In genomic region chr15:99094631-99095270, GRCm38 (mm10) we compare ENCODE assay signal across 11 mouse cellular contexts. TPM values are rescaled to one million over a fixed set of nuclear protein-coding genes. Genes with fewer than 3 reads are reported as not detected.
DNase-seq lines count a peak whose midpoint lies in the region; ATAC-seq lines count a peak whose summit lies in the region.
"Had no signal": no experiment of that assay in that cellular context is flagged by ENCODE, and none has a peak within 500 bp of the region (broad histone marks: within the 10 kb centered on the region; RNA-seq: fewer than 3 reads in every experiment).

No protein-coding gene starts in this region.

- H3K27ac ChIP-seq in heart, embryonic 11.5 days (ENCODE audit: low read depth, low read length) = no peak overlapping the region
- H3K27ac ChIP-seq in intestine, embryonic 16.5 days (ENCODE audit: low read length) = no peak overlapping the region
- H3K27ac ChIP-seq: liver, embryonic 13.5 days had no signal

- no peak overlapping the region for H3K9ac ChIP-seq in heart, embryonic 11.5 days (ENCODE audit: low read depth, low read length)
- no peak overlapping the region for H3K9ac ChIP-seq in intestine, embryonic 16.5 days (ENCODE audit: low read depth, low read length)
- H3K9ac ChIP-seq: liver, embryonic 13.5 days had no signal

- 2% methylated on average over 27 of the region's 27 CpGs for WGBS in heart, embryonic 11.5 days (ENCODE audit: insufficient replicate concordance)
- WGBS in intestine, embryonic 16.5 days = 3% methylated on average over 27 of the region's 27 CpGs

- peaks cover 18% of the 10 kb centered on the region for H3K4me1 ChIP-seq in heart, embryonic 11.5 days (ENCODE audit: control insufficient read depth, insufficient read depth, low read length)
- peaks cover 62% of the 10 kb centered on the region for H3K4me1 ChIP-seq in megakaryocyte, embryonic 14.5 days
- peaks cover 34% of the 10 kb centered on the region for H3K4me1 ChIP-seq in intestine, embryonic 16.5 days (ENCODE audit: control insufficient read depth, insufficient read depth, low read length)

- peaks cover 89% of the 10 kb centered on the region for H3K27me3 ChIP-seq in heart, embryonic 11.5 days (ENCODE audit: control insufficient read depth, insufficient read depth, low read length)
- H3K27me3 ChIP-seq in megakaryocyte, embryonic 14.5 days (replicated peaks) = peaks cover 93% of the 10 kb centered on the region
- peaks cover 72% of the 10 kb centered on the region for H3K27me3 ChIP-seq in intestine, embryonic 16.5 days (replicated peaks; ENCODE audit: control insufficient read depth, insufficient read depth, low read length)

- H3K9me3 ChIP-seq in heart, embryonic 11.5 days (replicated peaks; ENCODE audit: control insufficient read depth, low read length) = no peaks in the 10 kb centered on the region
- no peaks in the 10 kb centered on the region for H3K9me3 ChIP-seq in megakaryocyte, embryonic 14.5 days
- no peaks in the 10 kb centered on the region for H3K9me3 ChIP-seq in intestine, embryonic 16.5 days (ENCODE audit: control insufficient read depth, low read length)
- H3K9me3 ChIP-seq: liver, embryonic 13.5 days had no signal

- no peaks in the 10 kb centered on the region for H3K36me3 ChIP-seq in heart, embryonic 11.5 days (ENCODE audit: control insufficient read depth, insufficient read depth, low read length)
- no peaks in the 10 kb centered on the region for H3K36me3 ChIP-seq in megakaryocyte, embryonic 14.5 days (replicated peaks; ENCODE audit: low read length)
- H3K36me3 ChIP-seq in intestine, embryonic 16.5 days (ENCODE audit: control insufficient read depth, insufficient read depth, low read length) = no peaks in the 10 kb centered on the region
- H3K36me3 ChIP-seq: liver, embryonic 13.5 days had no signal

- ATAC-seq in heart, embryonic 11.5 days (replicated peaks; ENCODE audit: insufficient number of reproducible peaks, low FRiP score, low TSS enrichment) = 0 out of 2 replicates have a peak, but pooled peaks have one; percentile 24
- ATAC-seq in megakaryocyte, adult 5-6 weeks (ENCODE audit: poor library complexity, severe bottlenecking) = no peak
- ATAC-seq in intestine, embryonic 16.5 days = no peak
- ATAC-seq in frontal cortex, adult (ENCODE audit: low TSS enrichment) = no peak

- H3K4me2 ChIP-seq in heart, embryonic 11.5 days = peak overlapping the region; percentile 16
- no peak overlapping the region for H3K4me2 ChIP-seq in intestine, embryonic 16.5 days (ENCODE audit: low read depth, low read length)

- no peak for DNase-seq in heart, adult 8-10 months (ENCODE audit: low spot score)
- peak; percentile 36 for DNase-seq in retina, embryonic 14.5 days (ENCODE audit: low spot score)
- DNase-seq in testis, postnatal 10 days (ENCODE audit: low spot score) = no peak
- DNase-seq: liver, embryonic 13.5 days had no signal

- 0 out of 2 replicates have a peak overlapping the region, but pooled peaks have one; percentile 14 for H3K4me3 ChIP-seq in heart, embryonic 11.5 days (ENCODE audit: low read depth, low read length)
- H3K4me3 ChIP-seq in megakaryocyte, embryonic 14.5 days (replicated peaks) = peak overlapping the region; percentile 48
- peak overlapping the region; percentile 9; the same call in 1 of the 2 replicates for H3K4me3 ChIP-seq in intestine, embryonic 16.5 days (ENCODE audit: low read length)
- H3K4me3 ChIP-seq: erythroblast, embryonic 14.5 days had no signal

RNA-seq across cellular contexts. Expression of gene Dnajc22, which starts 1.8 kb away (rescaled TPM):
- polyA plus RNA-seq in heart, embryonic 11.5 days (2014; fragmentation: Nextera tagmentation; extraction: Ambion mirVana) = 0.96 and 1.7 TPM in 2 replicates
- total RNA-seq in heart, adult 8-10 months (2022) = 1 to 10 TPM in 1 of 4 experiments, under 1 TPM in 3; 0.38 to 1.2 (median 0.91) TPM
- not detected in 2 replicates for polyA plus RNA-seq in megakaryocyte, embryonic 14.5 days (2012; ENCODE audit: insufficient read depth, low replicate concordance)
- total RNA-seq in megakaryocyte, adult 5-6 weeks (2015) = not detected in 2 replicates
- total RNA-seq in megakaryocyte, adult 5-6 weeks (2017) = 0.11 TPM in 1 of 2 replicates, not detected in the other
- polyA plus RNA-seq in intestine, embryonic 16.5 days (2015; fragmentation: Nextera tagmentation; extraction: Ambion mirVana) = 45.0 and 45.4 TPM in 2 replicates

RNA-seq across cellular contexts. Expression of gene C1ql4, which starts 7.1 kb away (rescaled TPM):
- 0.20 and 0.27 TPM in 2 replicates for polyA plus RNA-seq in heart, embryonic 11.5 days (2014; fragmentation: Nextera tagmentation; extraction: Ambion mirVana)
- total RNA-seq in heart, adult 8-10 months (2022) = not detected
- polyA plus RNA-seq in megakaryocyte, embryonic 14.5 days (2012; ENCODE audit: insufficient read depth, low replicate concordance) = not detected in 2 replicates
- total RNA-seq in megakaryocyte, adult 5-6 weeks (2015) = not detected in 2 replicates
- total RNA-seq in megakaryocyte, adult 5-6 weeks (2017) = not detected in 2 replicates
- polyA plus RNA-seq in intestine, embryonic 16.5 days (2015; fragmentation: Nextera tagmentation; extraction: Ambion mirVana) = 0.09 and 0.17 TPM in 2 replicates
- total RNA-seq: adrenal gland, adult 18-20 months had no signal
- polyA plus RNA-seq: erythroblast, embryonic 14.5 days; liver, embryonic 13.5 days had no signal

RNA-seq across cellular contexts. Expression of gene Troap, which starts 20.4 kb away (rescaled TPM):
- polyA plus RNA-seq in heart, embryonic 11.5 days (2014; fragmentation: Nextera tagmentation; extraction: Ambion mirVana) = 21.1 and 22.0 TPM in 2 replicates
- total RNA-seq in heart, adult 8-10 months (2022) = under 1 TPM in 2 of 4 experiments, not detected in 2; 0.22 to 0.35 TPM
- polyA plus RNA-seq in megakaryocyte, embryonic 14.5 days (2012; ENCODE audit: insufficient read depth, low replicate concordance) = 27.8 and 75.4 TPM in 2 replicates
- 27.1 and 37.2 TPM in 2 replicates for total RNA-seq in megakaryocyte, adult 5-6 weeks (2015)
- total RNA-seq in megakaryocyte, adult 5-6 weeks (2017) = 27.9 and 28.3 TPM in 2 replicates
- polyA plus RNA-seq in intestine, embryonic 16.5 days (2015; fragmentation: Nextera tagmentation; extraction: Ambion mirVana) = 20.2 and 25.4 TPM in 2 replicates
- total RNA-seq: adrenal gland, adult 18-20 months had no signal

RNA-seq across cellular contexts. Expression of gene Spats2, which starts 31.0 kb away (rescaled TPM):
- polyA plus RNA-seq in heart, embryonic 11.5 days (2014; fragmentation: Nextera tagmentation; extraction: Ambion mirVana) = 43.5 and 45.2 TPM in 2 replicates
- 1 to 10 TPM; 4.3 to 7.9 (median 7.2) TPM for total RNA-seq in heart, adult 8-10 months (2022)
- polyA plus RNA-seq in megakaryocyte, embryonic 14.5 days (2012; ENCODE audit: insufficient read depth, low replicate concordance) = 5.3 and 8.2 TPM in 2 replicates
- total RNA-seq in megakaryocyte, adult 5-6 weeks (2015) = not detected in 2 replicates
- not detected in 2 replicates for total RNA-seq in megakaryocyte, adult 5-6 weeks (2017)
- polyA plus RNA-seq in intestine, embryonic 16.5 days (2015; fragmentation: Nextera tagmentation; extraction: Ambion mirVana) = 18.1 and 20.9 TPM in 2 replicates

RNA-seq across cellular contexts. Expression of gene Prph, which starts 39.8 kb away (rescaled TPM):
- polyA plus RNA-seq in heart, embryonic 11.5 days (2014; fragmentation: Nextera tagmentation; extraction: Ambion mirVana) = 0.09 and 0.59 TPM in 2 replicates
- 1 to 10 TPM in 1 of 4 experiments, under 1 TPM in 3; 0.16 to 1.4 (median 0.47) TPM for total RNA-seq in heart, adult 8-10 months (2022)
- not detected in 2 replicates for polyA plus RNA-seq in megakaryocyte, embryonic 14.5 days (2012; ENCODE audit: insufficient read depth, low replicate concordance)
- total RNA-seq in megakaryocyte, adult 5-6 weeks (2015) = not detected in 2 replicates
- total RNA-seq in megakaryocyte, adult 5-6 weeks (2017) = not detected in 2 replicates
- polyA plus RNA-seq in intestine, embryonic 16.5 days (2015; fragmentation: Nextera tagmentation; extraction: Ambion mirVana) = 35.0 and 38.4 TPM in 2 replicates
- polyA plus RNA-seq: erythroblast, embryonic 14.5 days had no signal

Comparison
In these comparisons a context has a peak if more than half of its experiments do, and no peak if none do; other contexts are left out.
1. RNA of gene Dnajc22, which starts 1.8 kb away (polyA plus RNA-seq): 45.0 to 45.4 TPM in intestine, embryonic 16.5 days; 0.96 to 1.7 TPM in heart, embryonic 11.5 days and not detected in megakaryocyte, embryonic 14.5 days; every median in the first group is over 10 times any median in the second.
2. Peak in every context shown above with its lines, with median percentiles within 50 percentile points of each other: H3K4me3 ChIP-seq.